10 mouse cellular contexts compared by ENCODE assay signal in genomic region chr15:7877560-7878467, GRCm38 (mm10).
A peak's percentile ranks its signal among the peaks of the same experiment; 100 is the strongest.
DNase-seq lines count a peak whose midpoint lies in the region; ATAC-seq and TF ChIP-seq lines count a peak whose summit lies in the region.
"Had no signal": no experiment of that assay in that cellular context is flagged by ENCODE, and none has a peak within 500 bp of the region (broad histone marks: within the 10 kb centered on the region; RNA-seq: fewer than 3 reads in every experiment).

No protein-coding gene starts in this region.

- H3K4me2 ChIP-seq in forebrain, postnatal 0 days (ENCODE audit: low read depth) = no peak overlapping the region
- H3K4me2 ChIP-seq in forebrain, embryonic 15.5 days (replicated peaks) = no peak overlapping the region
- peak overlapping the region; percentile 23; the same call in 1 of the 2 replicates for H3K4me2 ChIP-seq in hindbrain, embryonic 13.5 days
- H3K4me2 ChIP-seq in midbrain, embryonic 12.5 days (replicated peaks) = peak overlapping the region; percentile 37
- H3K4me2 ChIP-seq: limb, embryonic 12.5 days had no signal

- 57% methylated on average over 22 of the region's 22 CpGs for WGBS in forebrain, postnatal 0 days
- WGBS in forebrain, embryonic 15.5 days = 60% methylated on average over 22 of the region's 22 CpGs
- WGBS in hindbrain, embryonic 13.5 days = 31% methylated on average over 22 of the region's 22 CpGs
- 34% methylated on average over 22 of the region's 22 CpGs for WGBS in midbrain, embryonic 12.5 days

- no peak overlapping the region for H3K4me3 ChIP-seq in forebrain, postnatal 0 days (ENCODE audit: low read depth, low read length)
- no peak overlapping the region for H3K4me3 ChIP-seq in forebrain, embryonic 15.5 days
- no peak overlapping the region for H3K4me3 ChIP-seq in hindbrain, embryonic 13.5 days
- H3K4me3 ChIP-seq in midbrain, embryonic 12.5 days = no peak overlapping the region
- H3K4me3 ChIP-seq: limb, embryonic 12.5 days had no signal

- peak; percentile 16; the same call in 1 of the 2 replicates for ATAC-seq in forebrain, postnatal 0 days
- no peak for ATAC-seq in forebrain, embryonic 15.5 days (replicated peaks)
- peak; percentile 34; the same call in 1 of the 2 replicates for ATAC-seq in hindbrain, embryonic 13.5 days (ENCODE audit: low FRiP score)
- ATAC-seq in midbrain, embryonic 12.5 days (ENCODE audit: low FRiP score, low read depth) = peak; percentile 81

- no peaks in the 10 kb centered on the region for H3K4me1 ChIP-seq in forebrain, postnatal 0 days (ENCODE audit: insufficient read depth)
- H3K4me1 ChIP-seq in forebrain, embryonic 15.5 days = no peaks in the 10 kb centered on the region; the same call in 1 of the 2 replicates
- H3K4me1 ChIP-seq in hindbrain, embryonic 13.5 days (replicated peaks) = peaks cover 19% of the 10 kb centered on the region
- peaks cover 11% of the 10 kb centered on the region for H3K4me1 ChIP-seq in midbrain, embryonic 12.5 days
- H3K4me1 ChIP-seq: limb, embryonic 12.5 days had no signal

- no peaks in the 10 kb centered on the region for H3K27me3 ChIP-seq in forebrain, postnatal 0 days (ENCODE audit: insufficient read depth, low read length)
- no peaks in the 10 kb centered on the region for H3K27me3 ChIP-seq in forebrain, embryonic 15.5 days
- 0 out of 2 replicates have a peak, but pooled peaks cover 3% of the 10 kb centered on the region for H3K27me3 ChIP-seq in hindbrain, embryonic 13.5 days
- peaks cover 35% of the 10 kb centered on the region for H3K27me3 ChIP-seq in midbrain, embryonic 12.5 days
- H3K27me3 ChIP-seq: limb, embryonic 12.5 days had no signal

- no peaks in the 10 kb centered on the region for H3K9me3 ChIP-seq in forebrain, postnatal 0 days (ENCODE audit: low read length)
- no peaks in the 10 kb centered on the region for H3K9me3 ChIP-seq in forebrain, embryonic 15.5 days
- no peaks in the 10 kb centered on the region for H3K9me3 ChIP-seq in hindbrain, embryonic 13.5 days
- H3K9me3 ChIP-seq in midbrain, embryonic 12.5 days = 0 out of 2 replicates have a peak, but pooled peaks cover 3% of the 10 kb centered on the region

- no peak overlapping the region for H3K27ac ChIP-seq in forebrain, postnatal 0 days (ENCODE audit: low read depth, low read length)
- no peak overlapping the region for H3K27ac ChIP-seq in forebrain, embryonic 15.5 days (replicated peaks)
- H3K27ac ChIP-seq in hindbrain, embryonic 13.5 days = no peak overlapping the region
- no peak overlapping the region for H3K27ac ChIP-seq in midbrain, embryonic 12.5 days (replicated peaks)
- H3K27ac ChIP-seq: limb, embryonic 12.5 days; stomach, postnatal 0 days had no signal

- TF ChIP-seq CTCF in forebrain, postnatal 0 days (IDR thresholded peaks at IDR 0.05; ENCODE audit: low read depth) = no peak

- no peak overlapping the region for H3K9ac ChIP-seq in forebrain, postnatal 0 days
- no peak overlapping the region for H3K9ac ChIP-seq in forebrain, embryonic 15.5 days (replicated peaks)
- H3K9ac ChIP-seq in hindbrain, embryonic 13.5 days = no peak overlapping the region
- H3K9ac ChIP-seq in midbrain, embryonic 12.5 days (replicated peaks) = no peak overlapping the region
- H3K9ac ChIP-seq: limb, embryonic 12.5 days had no signal

- DNase-seq in forebrain, postnatal 0 days = no peak
- peak; percentile 79 for DNase-seq in adipocyte (ENCODE audit: low spot score)
- DNase-seq in right cerebral cortex, postnatal 14 days = no peak
- DNase-seq in cerebellum, postnatal 36 days = no peak
- DNase-seq in layer of hippocampus, adult 8-10 months (ENCODE audit: low spot score in 2 of 2) = no peak

- H3K36me3 ChIP-seq in forebrain, postnatal 0 days (ENCODE audit: insufficient read depth) = peaks cover 3% of the 10 kb centered on the region
- H3K36me3 ChIP-seq in forebrain, embryonic 15.5 days = no peaks in the 10 kb centered on the region
- peaks cover 6% of the 10 kb centered on the region for H3K36me3 ChIP-seq in hindbrain, embryonic 13.5 days
- 0 out of 2 replicates have a peak, but pooled peaks cover 9% of the 10 kb centered on the region for H3K36me3 ChIP-seq in midbrain, embryonic 12.5 days

Comparison
In these comparisons a context has a peak if more than half of its experiments do, and no peak if none do; other contexts are left out.
1. H3K4me2 ChIP-seq: peak in hindbrain, embryonic 13.5 days (single experiment) and midbrain, embryonic 12.5 days (single experiment); none in forebrain, postnatal 0 days (single experiment) and forebrain, embryonic 15.5 days (single experiment).